Mouse (Mus musculus) layer of hippocampus, adult 2 months (tissue): ENCODE results near the gene Zscan26. TPM values are rescaled to one million over a fixed set of nuclear protein-coding genes. Genes with fewer than 3 reads are reported as not detected.
"Not testable (repeated sequence)": the region's sequence is repeated elsewhere in the genome, so short reads cannot be mapped to it uniquely, and the experiment has no call there.

Experiments used
- DNase-seq, 2 experiments: peaks; one replicate each; pipeline ENCODE4 v3.0.0; 2022; ENCODE audit warnings: low spot score in 2 of 2
- H3K27ac ChIP-seq: fragments of 200-600 bp; 2 replicates; pipeline ENCODE4 v1.8.1; 2022
- H3K4me3 ChIP-seq: fragments of 200-600 bp; 2 replicates; pipeline ENCODE4 v1.8.1; 2022; ENCODE audit warnings: mild to moderate bottlenecking
- CTCF ChIP-seq: fragments of 200-600 bp; conservative IDR thresholded peaks from 2 replicates; pipeline ENCODE4 v1.8.1; 2022; ENCODE audit warnings: antibody characterized with exemption, mild to moderate bottlenecking, moderate library complexity
- total RNA-seq, 2 experiments: library from RNA; stranded (reverse); gene quantifications; 2 replicates each; pipeline ENCODE4 v1.2.3; 2021

Gene Zscan26
- total RNA-seq, 2 experiments from 2014 or later: 55.4 to 55.9 TPM

- H3K27ac ChIP-seq: no peak overlapping the region
- TF ChIP-seq CTCF: no peak
- DNase-seq: no peak
- H3K4me3 ChIP-seq: no peak overlapping the region
These were observed 39.0 kb downstream of the Zscan26 start for GRCm38 (mm10) chr13:21414231-21415212.

GRCm38 (mm10) chr13:21408805-21409459 is 44.6 kb downstream of the Zscan26 start:
- no peak for DNase-seq
- peak overlapping the region; percentile 70 for H3K4me3 ChIP-seq
- no peak for TF ChIP-seq CTCF
- peak overlapping the region; percentile 96 for H3K27ac ChIP-seq

- Histone ChIP-seq H3K27ac (peak overlapping the region; percentile 96), H3K4me3 (peak overlapping the region; percentile 70)
- peak; percentile 88 to 92 for DNase-seq
- TF ChIP-seq CTCF: no peak
These were observed 45.3 kb downstream of the Zscan26 start for GRCm38 (mm10) chr13:21407969-21408804.

- peak overlapping the region; percentile 96; the same call in 1 of the 2 replicates for H3K27ac ChIP-seq
- DNase-seq: no peak
- no peak overlapping the region; the same call in 1 of the 2 replicates for H3K4me3 ChIP-seq
- no peak for TF ChIP-seq CTCF
These were observed 46.2 kb downstream of the Zscan26 start for GRCm38 (mm10) chr13:21407341-21407740.

GRCm38 (mm10) chr13:21402848-21403247 is 50.7 kb downstream of the Zscan26 start:
- TF ChIP-seq CTCF: no peak
- H3K4me3 ChIP-seq: peak overlapping the region; percentile 96
- peak overlapping the region; percentile 93 for H3K27ac ChIP-seq
- no peak for DNase-seq

GRCm38 (mm10) chr13:21402287-21402846 is 51.2 kb downstream of the Zscan26 start, which contains the start of gene Zkscan3:
Gene Zkscan3 (minus strand): TSS chr13:21402755.
- Histone ChIP-seq H3K4me3 (peak within 1 kb of the TSS; percentile 96), H3K27ac (peak within 1 kb of the TSS; percentile 93)
- DNase-seq: peak; percentile 74 to 86
- no peak for TF ChIP-seq CTCF

GRCm38 (mm10) chr13:21401636-21402286 is 51.8 kb downstream of the Zscan26 start:
- no peak for TF ChIP-seq CTCF
- DNase-seq: no peak
- Histone ChIP-seq H3K27ac (peak overlapping the region; percentile 93), H3K4me3 (peak overlapping the region; percentile 96)

- Histone ChIP-seq H3K27ac (peak overlapping the region; percentile 25; the same call in 1 of the 2 replicates), H3K4me3 (peak overlapping the region; percentile 96)
- no peak for TF ChIP-seq CTCF
- no peak for DNase-seq
These were observed 52.4 kb downstream of the Zscan26 start for GRCm38 (mm10) chr13:21401166-21401565.

GRCm38 (mm10) chr13:21397486-21397885 is 56.0 kb downstream of the Zscan26 start:
- DNase-seq: no peak
- no peak for TF ChIP-seq CTCF
- Histone ChIP-seq H3K27ac (no peak overlapping the region), H3K4me3 (no peak overlapping the region)

- not testable (repeated sequence) for DNase-seq
These were observed 57.5 kb downstream of the Zscan26 start for GRCm38 (mm10) chr13:21396048-21396447.

GRCm38 (mm10) chr13:21395623-21396022 is 57.9 kb downstream of the Zscan26 start:
- Histone ChIP-seq H3K27ac (no peak overlapping the region), H3K4me3 (no peak overlapping the region)
- no peak for DNase-seq
- no peak for TF ChIP-seq CTCF

More at GRCm38 (mm10) chr13:21396048-21396447, 57.5 kb downstream of the Zscan26 start:
- H3K4me3 ChIP-seq: peak overlapping the region; percentile 38; the same call in 1 of the 2 replicates
- H3K27ac ChIP-seq: not testable (repeated sequence)
